Comparison of ENCODE assay signal across 8 mouse cellular contexts in the genomic region with DNA sequence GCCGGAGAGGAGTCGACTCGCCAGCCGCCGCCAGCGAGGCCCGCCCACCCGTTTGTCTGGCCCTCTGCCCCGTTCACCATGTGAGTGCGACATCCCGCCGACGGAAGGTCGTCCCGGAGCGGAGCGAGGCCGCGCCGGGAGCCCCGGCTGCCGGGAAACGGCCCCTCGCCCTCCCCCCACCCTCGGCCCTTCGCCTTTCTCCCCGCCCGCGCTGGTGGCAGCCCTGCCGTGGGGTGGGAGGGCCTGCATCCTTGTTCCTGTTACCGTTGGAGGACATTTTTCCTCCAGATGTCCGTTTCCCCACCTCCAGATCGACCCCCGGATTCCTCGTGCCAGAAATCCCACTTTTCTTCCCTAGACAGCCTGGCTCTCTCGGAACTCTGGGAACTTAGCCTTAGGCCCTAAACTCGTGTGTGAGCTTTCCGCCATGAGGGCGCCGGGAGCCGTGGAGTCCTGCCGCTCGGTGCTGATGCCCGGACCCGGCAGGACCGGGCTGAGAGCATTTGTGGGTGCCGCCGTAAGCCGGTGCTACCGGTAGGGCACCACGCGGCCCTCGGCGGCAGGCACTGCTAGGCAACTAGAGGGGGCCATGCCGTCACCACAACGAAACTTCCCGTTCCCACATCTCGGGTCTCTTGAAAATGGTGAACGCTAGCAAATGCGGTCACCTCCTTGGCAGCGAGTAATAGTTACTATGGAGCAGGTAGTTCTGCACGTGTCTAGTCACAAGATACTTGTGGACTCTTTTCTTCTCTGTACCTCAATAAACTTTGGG. TPM values are rescaled to one million over a fixed set of nuclear protein-coding genes. Genes with fewer than 3 reads are reported as not detected.
DNase-seq lines count a peak whose midpoint lies in the region; ATAC-seq lines count a peak whose summit lies in the region.

No protein-coding gene starts in this region.

- DNase-seq in CD8-positive naive resting alpha-beta T cell, adult 2 months (ENCODE audit: low read depth in 2 of 2, low spot score in 2 of 2) = peak; percentile 57 to 63
- DNase-seq in adrenal gland, postnatal 25 days = peak; percentile 50
- peak; percentile 59 for DNase-seq in forebrain, embryonic 14.5 days (ENCODE audit: low spot score)
- DNase-seq in layer of hippocampus, adult 8-10 months (ENCODE audit: low spot score in 2 of 2) = peak; percentile 31 to 38
- peak; percentile 65 for DNase-seq in lung, postnatal 10 days
- peak; percentile 63 for DNase-seq in retina, embryonic 14.5 days (ENCODE audit: low spot score)
- DNase-seq in thymus, postnatal 25 days = peak; percentile 78

- under 1% methylated on average over 57 of the region's 62 CpGs for WGBS in forebrain, embryonic 14.5 days

- 0 out of 2 replicates have a peak, but pooled peaks cover 5% of the 10 kb centered on the region for H3K36me3 ChIP-seq in forebrain, embryonic 14.5 days (ENCODE audit: control insufficient read depth, insufficient read depth, low read length)

- peak overlapping the region; percentile 89 for H3K9ac ChIP-seq in forebrain, embryonic 14.5 days (ENCODE audit: low read length)

- no peaks in the 10 kb centered on the region for H3K27me3 ChIP-seq in forebrain, embryonic 14.5 days (replicated peaks; ENCODE audit: control insufficient read depth, insufficient read depth, low read length)

- H3K27ac ChIP-seq in forebrain, embryonic 14.5 days (ENCODE audit: low read depth, low read length) = peak overlapping the region; percentile 99

- peaks cover 14% of the 10 kb centered on the region for H3K4me1 ChIP-seq in forebrain, embryonic 14.5 days (ENCODE audit: control insufficient read depth, insufficient read depth, low read length)

- H3K4me2 ChIP-seq in forebrain, embryonic 14.5 days (ENCODE audit: low read length) = peak overlapping the region; percentile 82

- ATAC-seq in forebrain, embryonic 14.5 days = peak; percentile 35
- peak; percentile 77 to 80 for ATAC-seq in hematopoietic stem cell, adult 5-6 weeks (replicated peaks in 1 of 2; ENCODE audit: insufficient read depth in 1 of 2, low FRiP score in 2 of 2, low TSS enrichment in 1 of 2, low read depth in 1 of 2, poor library complexity in 2 of 2, severe bottlenecking in 2 of 2)

- peak overlapping the region; percentile 89 for H3K4me3 ChIP-seq in forebrain, embryonic 14.5 days (ENCODE audit: low read depth, low read length)

- no peaks in the 10 kb centered on the region for H3K9me3 ChIP-seq in forebrain, embryonic 14.5 days (replicated peaks; ENCODE audit: control insufficient read depth, low read length)

RNA-seq across cellular contexts. Expression of gene Ptges3, which starts 0.6 kb away (rescaled TPM):
- 167 and 204 TPM in 2 replicates for total RNA-seq in adrenal gland, postnatal 25 days (2021)
- 426 and 447 TPM in 2 replicates for polyA plus RNA-seq in forebrain, embryonic 14.5 days (2014; fragmentation: Nextera tagmentation; extraction: Ambion mirVana)
- 249 and 336 TPM in 2 replicates for total RNA-seq in hematopoietic stem cell, adult 5-6 weeks (2017)
- 100 to 1,000 TPM; 128 to 136 (median 133) TPM for total RNA-seq in layer of hippocampus, adult 8-10 months (2022)

RNA-seq across cellular contexts. Expression of gene Atp5b, which starts 23.7 kb away (rescaled TPM):
- total RNA-seq in adrenal gland, postnatal 25 days (2021) = 2,437 and 2,492 TPM in 2 replicates
- 2,318 and 2,350 TPM in 2 replicates for polyA plus RNA-seq in forebrain, embryonic 14.5 days (2014; fragmentation: Nextera tagmentation; extraction: Ambion mirVana)
- 1,271 and 2,840 TPM in 2 replicates for total RNA-seq in hematopoietic stem cell, adult 5-6 weeks (2017)
- total RNA-seq in layer of hippocampus, adult 8-10 months (2022) = 1,000 to 10,000 TPM; 1,554 to 1,727 (median 1,622) TPM

RNA-seq across cellular contexts. Expression of gene Naca, which starts 24.0 kb away (rescaled TPM):
- total RNA-seq in adrenal gland, postnatal 25 days (2021) = 566 and 612 TPM in 2 replicates
- polyA plus RNA-seq in forebrain, embryonic 14.5 days (2014; fragmentation: Nextera tagmentation; extraction: Ambion mirVana) = 731 and 771 TPM in 2 replicates
- total RNA-seq in hematopoietic stem cell, adult 5-6 weeks (2017) = 2,160 and 2,701 TPM in 2 replicates
- total RNA-seq in layer of hippocampus, adult 8-10 months (2022) = 100 to 1,000 TPM; 310 to 353 (median 340) TPM

RNA-seq across cellular contexts. Expression of gene Baz2a, which starts 32.0 kb away (rescaled TPM):
- 52.2 and 73.2 TPM in 2 replicates for total RNA-seq in adrenal gland, postnatal 25 days (2021)
- 13.6 and 16.7 TPM in 2 replicates for polyA plus RNA-seq in forebrain, embryonic 14.5 days (2014; fragmentation: Nextera tagmentation; extraction: Ambion mirVana)
- 17.8 and 23.1 TPM in 2 replicates for total RNA-seq in hematopoietic stem cell, adult 5-6 weeks (2017)
- 10 to 100 TPM; 38.8 to 50.0 (median 46.3) TPM for total RNA-seq in layer of hippocampus, adult 8-10 months (2022)

RNA-seq across cellular contexts. Expression of gene Prim1, which starts 44.4 kb away (rescaled TPM):
- 6.6 and 6.8 TPM in 2 replicates for total RNA-seq in adrenal gland, postnatal 25 days (2021)
- 66.3 and 71.6 TPM in 2 replicates for polyA plus RNA-seq in forebrain, embryonic 14.5 days (2014; fragmentation: Nextera tagmentation; extraction: Ambion mirVana)
- 108 and 113 TPM in 2 replicates for total RNA-seq in hematopoietic stem cell, adult 5-6 weeks (2017)
- total RNA-seq in layer of hippocampus, adult 8-10 months (2022) = 1 to 10 TPM; 6.0 to 9.1 (median 8.0) TPM

Comparison
In these comparisons a context has a peak if more than half of its experiments do, and no peak if none do; other contexts are left out.
1. Peak in every context shown above with its lines: DNase-seq, ATAC-seq, H3K4me3 ChIP-seq and H3K27ac ChIP-seq.